Mouse (Mus musculus) thymus, adult 2 months (tissue): Measurements from ENCODE around the gene Slc35f5. TPM values are rescaled to one million over a fixed set of nuclear protein-coding genes. Genes with fewer than 3 reads are reported as not detected.

Source experiments
- DNase-seq: peaks from one replicate; pipeline ENCODE4 v3.0.0; 2021
- H3K27ac ChIP-seq: fragments of 200-500 bp; 2 replicates; pipeline ENCODE4 v1.5.1; 2012; ENCODE audit warnings: low read length, control low read depth; ENCODE audit not compliant: control insufficient read depth, insufficient read depth
- H3K27me3 ChIP-seq: fragments of 200-500 bp; 2 replicates; pipeline ENCODE4 v1.6.1; 2012; ENCODE audit warnings: mild to moderate bottlenecking, low read length, moderate library complexity, mixed read lengths; ENCODE audit not compliant: control insufficient read depth, insufficient read depth
- H3K36me3 ChIP-seq: fragments of 200-500 bp; 2 replicates; pipeline ENCODE4 v1.6.1; 2012; ENCODE audit warnings: mild to moderate bottlenecking, low read length, moderate library complexity; ENCODE audit not compliant: control insufficient read depth, insufficient read depth
- H3K4me1 ChIP-seq: fragments of 200-500 bp; replicated peaks from 2 replicates; pipeline ENCODE4 v1.6.1; 2012; ENCODE audit warnings: low read length; ENCODE audit not compliant: control insufficient read depth, insufficient read depth
- H3K4me3 ChIP-seq: fragments of 200-500 bp; 2 replicates; pipeline ENCODE4 v1.5.1; 2012; ENCODE audit warnings: mild to moderate bottlenecking, low read length, control low read depth, moderate library complexity; ENCODE audit not compliant: control insufficient read depth, insufficient read depth
- CTCF ChIP-seq: fragments of 200-500 bp; IDR thresholded peaks from 2 replicates; pipeline ENCODE4 v1.5.1; 2012; ENCODE audit warnings: mild to moderate bottlenecking, control low read depth, low read length, moderate library complexity, borderline replicate concordance; ENCODE audit not compliant: control insufficient read depth, poor library complexity, insufficient read depth; ENCODE audit errors: extremely low read depth
- POLR2A ChIP-seq: fragments of 200-500 bp; IDR thresholded peaks from 2 replicates; pipeline ENCODE4 v1.6.1; 2012; ENCODE audit warnings: mild to moderate bottlenecking, low read length, control low read depth, moderate library complexity; ENCODE audit not compliant: control insufficient read depth, poor library complexity, insufficient read depth; ENCODE audit errors: extremely low read depth
- WGBS: fragments of 180-500 bp; shearing (Covaris S2); methylation state at CpG from one replicate; pipeline ENCODE4 v1.1.7; 2018; 5-methylcytosine and 5-hydroxymethylcytosine counted together
- polyA plus RNA-seq: library from polyadenylated mRNA; depleted of rRNA; stranded (reverse); fragments of >200 nt; gene quantifications from 2 replicates; pipeline ENCODE4 v1.2.3, GENCODE M21; 2012; rRNA removed

Gene Slc35f5
- polyA plus RNA-seq: 3.8 and 5.5 TPM in 2 replicates

- no peaks in the 10 kb centered on the region; the same call in 1 of the 2 replicates for H3K27me3 ChIP-seq
- H3K27ac ChIP-seq: no peak within 1 kb of the TSS
- peaks cover 10% of the 10 kb centered on the region for H3K4me1 ChIP-seq
- peak within 1 kb of the TSS; percentile 54 for H3K4me3 ChIP-seq
- WGBS: under 1% methylated on average over 60 of the region's 61 CpGs
- H3K36me3 ChIP-seq: no peaks in the 10 kb centered on the region
- TF ChIP-seq POLR2A: no peak
- no peak for TF ChIP-seq CTCF
- DNase-seq: peak; percentile 73
Measured at GRCm38 (mm10) chr1:125560259-125561192, at the start of gene Slc35f5. Slc35f5 (plus strand) TSS chr1:125560595.

GRCm38 (mm10) chr1:125514706-125515105, 45.7 kb upstream of the Slc35f5 start:
- Histone ChIP-seq H3K36me3 (no peaks in the 10 kb centered on the region), H3K27ac (no peak overlapping the region), H3K27me3 (no peaks in the 10 kb centered on the region), H3K4me1 (no peaks in the 10 kb centered on the region), H3K4me3 (no peak overlapping the region)
- TF ChIP-seq POLR2A (no peak), CTCF (no peak)
- WGBS: 95% methylated on average over 5 of the region's 5 CpGs
- no peak for DNase-seq

DNA sequence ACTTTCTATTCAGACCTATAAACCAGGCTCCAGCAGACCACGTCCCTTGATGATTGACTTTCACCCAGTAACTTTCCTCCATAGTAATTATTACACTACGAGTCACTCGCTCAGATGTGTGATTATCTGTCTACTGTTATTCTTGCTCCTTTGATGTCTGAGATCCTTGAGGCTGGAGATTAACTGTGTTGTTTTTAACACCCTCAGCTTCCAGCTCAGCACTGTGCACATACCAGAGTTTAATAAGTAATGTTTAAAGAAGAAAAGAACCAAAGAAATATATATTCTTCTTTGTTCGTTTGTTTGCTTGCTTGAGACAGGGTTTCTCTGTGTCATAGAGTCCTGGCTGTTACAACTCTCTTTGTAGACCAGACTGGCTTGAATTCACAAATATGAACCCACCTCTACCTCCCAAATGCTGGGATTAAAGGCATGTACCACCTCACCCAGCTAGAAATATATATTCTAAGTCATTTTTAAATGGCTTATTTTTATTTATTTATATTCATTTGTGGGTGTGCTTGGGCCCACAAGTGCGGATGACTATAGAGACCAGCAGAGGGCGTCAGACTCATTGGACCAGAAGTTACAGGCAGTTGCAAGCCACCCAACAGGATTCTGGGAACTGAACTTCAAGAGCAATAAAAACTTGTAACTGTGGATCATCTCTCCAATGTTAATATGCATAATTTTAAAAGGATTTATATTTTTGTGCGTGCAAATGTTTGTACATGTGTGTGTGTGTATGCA, 43.3 kb upstream of the Slc35f5 start:
- Histone ChIP-seq H3K4me3 (no peak overlapping the region), H3K27me3 (no peaks in the 10 kb centered on the region), H3K4me1 (no peaks in the 10 kb centered on the region), H3K27ac (no peak overlapping the region), H3K36me3 (no peaks in the 10 kb centered on the region)
- no peak for DNase-seq
- TF ChIP-seq CTCF: no peak
- TF ChIP-seq POLR2A: no peak
- WGBS: 92% methylated on average over 7 of the region's 7 CpGs

- no peaks in the 10 kb centered on the region for H3K27me3 ChIP-seq
- H3K4me3 ChIP-seq: no peak overlapping the region
- H3K36me3 ChIP-seq: no peaks in the 10 kb centered on the region
- no peak overlapping the region for H3K27ac ChIP-seq
- WGBS: 48% methylated on average over 5 of the region's 5 CpGs
- TF ChIP-seq CTCF: no peak
- TF ChIP-seq POLR2A: no peak
- DNase-seq: peak; percentile 20
- no peaks in the 10 kb centered on the region for H3K4me1 ChIP-seq
Measured at GRCm38 (mm10) chr1:125519107-125519611, 41.2 kb upstream of the Slc35f5 start.

GRCm38 (mm10) chr1:125525965-125526665, 34.3 kb upstream of the Slc35f5 start:
- no peak for DNase-seq

GRCm38 (mm10) chr1:125526666-125527004, 33.8 kb upstream of the Slc35f5 start:
- WGBS: 97% methylated on average over 1 of the region's 1 CpGs
- Histone ChIP-seq H3K4me1 (no peaks in the 10 kb centered on the region), H3K4me3 (no peak overlapping the region), H3K27ac (no peak overlapping the region), H3K36me3 (no peaks in the 10 kb centered on the region), H3K27me3 (no peaks in the 10 kb centered on the region)
- no peak for DNase-seq
- no peak for TF ChIP-seq POLR2A
- no peak for TF ChIP-seq CTCF

More at GRCm38 (mm10) chr1:125525965-125526665, 34.3 kb upstream of the Slc35f5 start:
- TF ChIP-seq CTCF: no peak
- TF ChIP-seq POLR2A: no peak
- Histone ChIP-seq H3K27me3 (no peaks in the 10 kb centered on the region), H3K4me1 (no peaks in the 10 kb centered on the region), H3K4me3 (no peak overlapping the region), H3K36me3 (no peaks in the 10 kb centered on the region), H3K27ac (no peak overlapping the region)
- 61% methylated on average over 7 of the region's 7 CpGs for WGBS
